12 mouse cellular contexts compared by ENCODE assay signal in the genomic region with DNA sequence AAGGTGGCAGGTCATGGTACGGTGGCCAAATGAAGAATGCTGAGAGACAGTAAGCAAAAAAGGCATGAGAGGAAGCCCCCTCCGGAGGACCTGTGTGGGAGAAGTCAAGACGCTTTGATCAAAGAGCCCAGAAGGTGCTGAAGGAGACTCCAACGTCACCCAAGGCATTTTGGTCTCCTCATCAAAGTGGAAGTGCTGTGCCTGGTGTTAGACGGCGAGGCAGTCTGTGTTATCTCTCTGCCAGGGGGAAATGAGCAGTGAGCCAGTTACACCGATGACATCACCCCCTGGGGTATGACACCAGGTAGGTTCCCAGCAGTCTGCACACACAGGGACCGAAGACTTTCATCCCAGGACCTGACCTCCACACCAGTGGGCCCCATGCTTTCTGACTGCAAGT. TPM values are rescaled to one million over a fixed set of nuclear protein-coding genes. Genes with fewer than 3 reads are reported as not detected.
A peak's percentile ranks its signal among the peaks of the same experiment; 100 is the strongest.
DNase-seq lines count a peak whose midpoint lies in the region; ATAC-seq and TF ChIP-seq lines count a peak whose summit lies in the region.
"Had no signal": no experiment of that assay in that cellular context is flagged by ENCODE, and none has a peak within 500 bp of the region (broad histone marks: within the 10 kb centered on the region; RNA-seq: fewer than 3 reads in every experiment).

No protein-coding gene starts in this region.

- no peaks in the 10 kb centered on the region for H3K27me3 ChIP-seq in cerebellum, adult 2 months (ENCODE audit: control insufficient read depth, insufficient read depth, low read length)
- no peaks in the 10 kb centered on the region for H3K27me3 ChIP-seq in kidney, embryonic 15.5 days
- no peaks in the 10 kb centered on the region for H3K27me3 ChIP-seq in stomach, postnatal 0 days (ENCODE audit: control insufficient read depth, insufficient read depth, low read length)
- H3K27me3 ChIP-seq: limb, embryonic 15.5 days; neural tube, embryonic 15.5 days had no signal

- no peak overlapping the region for H3K9ac ChIP-seq in kidney, embryonic 15.5 days
- H3K9ac ChIP-seq in stomach, postnatal 0 days (ENCODE audit: low read length): no peak overlapping the region
- H3K9ac ChIP-seq: hindbrain, embryonic 14.5 days; limb, embryonic 15.5 days; neural tube, embryonic 15.5 days had no signal

- TF ChIP-seq EP300 in stomach, postnatal 0 days (optimal IDR thresholded peaks at IDR 0.05): no peak

- WGBS in cerebellum, adult 2 months: 50% methylated on average over 8 of the region's 8 CpGs
- WGBS in kidney, embryonic 15.5 days: 20% methylated on average over 8 of the region's 8 CpGs
- WGBS in stomach, postnatal 0 days: 39% methylated on average over 8 of the region's 8 CpGs

- no peak for TF ChIP-seq CTCF in cerebellum, adult 2 months (IDR thresholded peaks at IDR 0.05; ENCODE audit: borderline replicate concordance, insufficient read depth, low read depth, low read length)
- no peak for TF ChIP-seq CTCF in stomach, postnatal 0 days (IDR thresholded peaks at IDR 0.05; ENCODE audit: low read depth)

- no peak for TF ChIP-seq POLR2A in cerebellum, adult 2 months (IDR thresholded peaks at IDR 0.05; ENCODE audit: borderline replicate concordance, insufficient read depth, low read length)

- peak overlapping the region; percentile 59 for H3K27ac ChIP-seq in cerebellum, adult 2 months (ENCODE audit: insufficient read depth, low read length)
- no peak overlapping the region for H3K27ac ChIP-seq in kidney, embryonic 15.5 days
- peak overlapping the region; percentile 56 for H3K27ac ChIP-seq in stomach, postnatal 0 days (replicated peaks)
- H3K27ac ChIP-seq: hindbrain, embryonic 14.5 days; neural tube, embryonic 15.5 days had no signal

- H3K36me3 ChIP-seq in kidney, embryonic 15.5 days: no peaks in the 10 kb centered on the region
- H3K36me3 ChIP-seq in stomach, postnatal 0 days (ENCODE audit: control insufficient read depth, insufficient read depth, low read length): no peaks in the 10 kb centered on the region
- H3K36me3 ChIP-seq: limb, embryonic 15.5 days; neural tube, embryonic 15.5 days had no signal

- H3K4me1 ChIP-seq in cerebellum, adult 2 months (ENCODE audit: control insufficient read depth, insufficient read depth, low read length): peaks cover 62% of the 10 kb centered on the region
- peaks cover 68% of the 10 kb centered on the region for H3K4me1 ChIP-seq in kidney, embryonic 15.5 days
- peaks cover 3% of the 10 kb centered on the region; the same call in 1 of the 2 replicates for H3K4me1 ChIP-seq in stomach, postnatal 0 days (replicated peaks; ENCODE audit: control insufficient read depth, insufficient read depth)

- ATAC-seq in kidney, embryonic 15.5 days (replicated peaks; ENCODE audit: low FRiP score): 0 out of 2 replicates have a peak, but pooled peaks have one; percentile 10
- peak; percentile 78 for ATAC-seq in inflammation-experienced regulatory T-cells, adult 6 months
- peak; percentile 35; the same call in 1 of the 2 replicates for ATAC-seq in stomach, postnatal 0 days (ENCODE audit: low FRiP score, low TSS enrichment)
- ATAC-seq: forebrain, embryonic 14.5 days had no signal

- H3K9me3 ChIP-seq in kidney, embryonic 15.5 days (replicated peaks): no peaks in the 10 kb centered on the region
- H3K9me3 ChIP-seq in stomach, postnatal 0 days (ENCODE audit: control insufficient read depth, low read length): no peaks in the 10 kb centered on the region
- H3K9me3 ChIP-seq: limb, embryonic 15.5 days; neural tube, embryonic 15.5 days had no signal

- H3K4me3 ChIP-seq in cerebellum, adult 2 months (replicated peaks; ENCODE audit: insufficient read depth, low read depth, low read length): no peak overlapping the region
- no peak overlapping the region for H3K4me3 ChIP-seq in kidney, embryonic 15.5 days (replicated peaks)
- H3K4me3 ChIP-seq in stomach, postnatal 0 days (ENCODE audit: low read depth, low read length): no peak overlapping the region
- H3K4me3 ChIP-seq: limb, embryonic 15.5 days; neural tube, embryonic 15.5 days had no signal

- peak in 1 of 2 experiments; percentile 38 for DNase-seq in cerebellum, adult 2 months
- DNase-seq in cerebellum, postnatal 10 days: no peak
- no peak for DNase-seq in kidney, postnatal 14 days
- DNase-seq in stomach, postnatal 0 days (ENCODE audit: low spot score): peak; percentile 30
- DNase-seq in kidney, postnatal 4 days: no peak
- no peak for DNase-seq in layer of hippocampus, postnatal 25 days (ENCODE audit: extremely low spot score in 1 of 2, low spot score in 1 of 2)

- no peak overlapping the region for H3K4me2 ChIP-seq in kidney, embryonic 15.5 days
- no peak overlapping the region for H3K4me2 ChIP-seq in stomach, postnatal 0 days (replicated peaks; ENCODE audit: low read depth)
- H3K4me2 ChIP-seq: hindbrain, embryonic 14.5 days; limb, embryonic 15.5 days; neural tube, embryonic 15.5 days had no signal

RNA-seq across cellular contexts. Expression of a gene that starts 52.3 kb away (rescaled TPM):
- polyA plus RNA-seq in cerebellum, adult 2 months (2012; rRNA removed): 64.9 and 67.6 TPM in 2 replicates
- polyA plus RNA-seq in kidney, embryonic 15.5 days (2015; fragmentation: Nextera tagmentation; extraction: Ambion mirVana): 18.9 and 20.8 TPM in 2 replicates
- polyA plus RNA-seq in inflammation-experienced regulatory T-cells, adult 6 months (2017; shearing (Covaris generic)): 10 to 100 TPM; 13.4 to 31.0 (median 14.1) TPM
- 21.5 and 26.7 TPM in 2 replicates for polyA plus RNA-seq in stomach, postnatal 0 days (2015; fragmentation: Nextera tagmentation; extraction: Ambion mirVana)
- total RNA-seq in layer of hippocampus, postnatal 25 days (2021): 10 to 100 TPM; 56.4 to 66.2 TPM

Comparison
In these comparisons a context has a peak if more than half of its experiments do, and no peak if none do; other contexts are left out.
1. ATAC-seq: peak in every context shown above with its lines; median percentile 78 in inflammation-experienced regulatory T-cells, adult 6 months; 35 in stomach, postnatal 0 days; 10 in kidney, embryonic 15.5 days.